Mouse (Mus musculus) embryonic fibroblast, embryonic 13.5 days (primary cell): ENCODE results near the gene Dcaf17. TPM values are rescaled to one million over a fixed set of nuclear protein-coding genes. Genes with fewer than 3 reads are reported as not detected.

Experiments used
- H3K27ac ChIP-seq: 2 replicates; pipeline ENCODE4 v1.5.1; 2012; ENCODE audit warnings: low read length, control low read depth, inconsistent platforms; ENCODE audit not compliant: insufficient read depth
- H3K4me1 ChIP-seq: 2 replicates; pipeline ENCODE4 v1.6.1; 2011; ENCODE audit warnings: low read length; ENCODE audit not compliant: control insufficient read depth, insufficient read depth
- H3K4me3 ChIP-seq: 2 replicates; pipeline ENCODE4 v1.5.1; 2011; ENCODE audit warnings: mild to moderate bottlenecking, control low read depth, low read length; ENCODE audit not compliant: insufficient read depth
- CTCF ChIP-seq: IDR thresholded peaks from 2 replicates; pipeline ENCODE4 v1.5.1; 2011; ENCODE audit warnings: mild to moderate bottlenecking, control low read depth, low read length, moderate library complexity, borderline replicate concordance; ENCODE audit not compliant: insufficient read depth
- POLR2A ChIP-seq: IDR thresholded peaks from 2 replicates; pipeline ENCODE4 v1.6.1; 2011; ENCODE audit warnings: low read depth, mild to moderate bottlenecking, control low read depth, low read length, moderate library complexity
- polyA plus RNA-seq: library from polyadenylated mRNA; stranded (reverse); fragments of >200 nt; gene quantifications from 2 replicates; pipeline ENCODE4 v1.2.4, GENCODE M21; 2011; ENCODE audit warnings: low read depth; ENCODE audit not compliant: missing spikeins, insufficient read length

The Dcaf17 gene
- polyA plus RNA-seq, 1 experiment = 18.4 TPM

GRCm38 (mm10) chr2:71090660-71091445 is 35.7 kb downstream of the Dcaf17 start:
- no peak for TF ChIP-seq POLR2A
- Histone ChIP-seq H3K27ac (no peak overlapping the region), H3K4me3 (no peak overlapping the region), H3K4me1 (no peaks in the 10 kb centered on the region; the same call in 1 of the 2 replicates)

DNA sequence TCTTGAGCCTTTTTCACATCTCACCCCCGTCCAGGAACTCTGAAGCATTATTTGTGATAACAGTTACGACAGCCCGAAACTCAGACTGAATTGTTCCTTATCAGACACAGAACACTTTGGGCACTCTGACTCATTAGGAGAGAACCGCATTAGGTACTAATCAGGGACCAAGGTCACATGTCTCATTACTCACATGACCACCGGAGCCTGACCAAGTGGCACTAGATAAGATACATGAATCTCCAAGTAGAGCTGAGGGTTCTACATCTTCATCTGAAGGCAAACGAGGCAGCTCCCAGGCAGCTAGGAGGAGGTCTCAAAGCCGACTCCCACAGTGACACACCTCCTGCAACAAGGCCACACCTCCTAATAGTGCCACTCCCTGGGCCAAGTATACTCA is 41.0 kb downstream of the Dcaf17 start:
- TF ChIP-seq POLR2A (no peak), CTCF (no peak)
- Histone ChIP-seq H3K4me1 (no peaks in the 10 kb centered on the region), H3K27ac (no peak overlapping the region), H3K4me3 (no peak overlapping the region)

DNA sequence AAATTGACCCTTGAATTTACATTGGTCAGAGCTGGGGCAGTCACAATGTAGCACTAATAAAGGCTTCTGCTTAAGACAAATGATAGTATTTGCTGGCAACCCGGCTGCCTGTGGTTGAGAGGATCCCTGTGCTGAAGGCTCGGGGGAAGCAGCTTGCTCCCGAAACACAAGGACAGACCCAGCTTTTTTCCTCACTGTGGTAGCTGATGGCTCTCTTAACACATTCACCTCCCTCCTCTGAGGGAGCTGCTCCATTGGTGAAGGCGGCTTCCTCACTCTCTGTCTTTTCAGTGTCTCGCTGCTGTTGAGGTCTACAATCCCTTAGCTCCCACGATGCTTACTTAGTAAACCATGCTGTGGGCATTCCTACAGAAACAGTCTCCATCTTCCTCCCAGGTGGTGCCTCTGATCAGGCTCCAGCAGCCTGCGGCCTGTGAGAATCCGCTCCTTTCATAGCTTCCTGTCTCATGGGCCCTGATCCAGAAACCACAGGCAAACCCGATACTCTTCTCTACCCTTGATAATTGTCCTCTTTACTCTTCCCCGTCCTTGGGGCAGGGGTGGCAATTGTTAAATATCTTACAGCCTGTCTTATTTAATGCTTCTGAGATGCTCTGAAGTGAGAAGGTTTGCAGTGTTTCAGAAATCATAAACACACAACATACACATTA is 47.6 kb downstream of the Dcaf17 start:
- no peaks in the 10 kb centered on the region for H3K4me1 ChIP-seq
- TF ChIP-seq POLR2A = no peak
- no peak for TF ChIP-seq CTCF
- no peak overlapping the region for H3K4me3 ChIP-seq
- no peak overlapping the region for H3K27ac ChIP-seq

DNA sequence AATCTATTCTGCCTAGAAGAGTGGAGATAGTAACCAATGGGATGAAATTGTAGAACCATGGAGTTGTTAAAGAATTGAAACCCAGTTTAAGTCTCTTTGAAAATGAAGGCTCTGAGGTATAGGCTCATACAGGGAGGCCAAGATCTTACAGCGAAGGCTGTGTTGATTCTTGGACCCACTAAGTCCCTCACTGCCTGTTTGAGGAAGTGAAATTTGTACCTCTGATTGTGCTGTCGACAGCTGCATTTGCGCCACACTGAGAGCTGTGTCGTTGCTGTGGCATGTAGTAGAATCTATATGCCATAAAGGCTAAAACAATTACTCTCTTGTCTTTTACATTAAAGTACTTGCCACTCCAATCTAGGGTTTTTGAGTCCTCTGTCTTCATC is 48.2 kb downstream of the Dcaf17 start:
- H3K4me1 ChIP-seq = no peaks in the 10 kb centered on the region
- no peak overlapping the region for H3K27ac ChIP-seq
- no peak overlapping the region for H3K4me3 ChIP-seq
- TF ChIP-seq POLR2A = no peak

DNA sequence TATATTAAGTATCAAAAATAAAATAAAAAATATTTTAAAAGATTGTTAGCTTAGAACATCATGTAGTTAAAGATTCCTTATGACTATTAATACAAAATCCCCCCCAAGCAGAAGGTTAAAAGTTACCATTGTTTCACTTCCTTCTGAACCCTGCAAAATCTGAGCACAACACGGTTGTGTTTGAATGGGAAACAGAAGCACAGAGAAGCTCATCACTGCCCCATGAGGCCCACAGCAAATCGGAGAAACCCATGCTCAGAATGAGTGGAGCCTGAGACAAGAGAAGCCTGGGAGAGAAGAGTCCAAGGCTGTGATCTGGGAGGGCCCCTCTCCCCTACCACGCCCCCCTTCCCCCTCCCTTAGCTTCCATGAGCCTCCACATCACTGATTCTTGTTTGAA is 49.6 kb downstream of the Dcaf17 start:
- H3K4me1 ChIP-seq = no peaks in the 10 kb centered on the region
- no peak overlapping the region for H3K4me3 ChIP-seq
- H3K27ac ChIP-seq = no peak overlapping the region
- TF ChIP-seq CTCF (no peak), POLR2A (no peak)

DNA sequence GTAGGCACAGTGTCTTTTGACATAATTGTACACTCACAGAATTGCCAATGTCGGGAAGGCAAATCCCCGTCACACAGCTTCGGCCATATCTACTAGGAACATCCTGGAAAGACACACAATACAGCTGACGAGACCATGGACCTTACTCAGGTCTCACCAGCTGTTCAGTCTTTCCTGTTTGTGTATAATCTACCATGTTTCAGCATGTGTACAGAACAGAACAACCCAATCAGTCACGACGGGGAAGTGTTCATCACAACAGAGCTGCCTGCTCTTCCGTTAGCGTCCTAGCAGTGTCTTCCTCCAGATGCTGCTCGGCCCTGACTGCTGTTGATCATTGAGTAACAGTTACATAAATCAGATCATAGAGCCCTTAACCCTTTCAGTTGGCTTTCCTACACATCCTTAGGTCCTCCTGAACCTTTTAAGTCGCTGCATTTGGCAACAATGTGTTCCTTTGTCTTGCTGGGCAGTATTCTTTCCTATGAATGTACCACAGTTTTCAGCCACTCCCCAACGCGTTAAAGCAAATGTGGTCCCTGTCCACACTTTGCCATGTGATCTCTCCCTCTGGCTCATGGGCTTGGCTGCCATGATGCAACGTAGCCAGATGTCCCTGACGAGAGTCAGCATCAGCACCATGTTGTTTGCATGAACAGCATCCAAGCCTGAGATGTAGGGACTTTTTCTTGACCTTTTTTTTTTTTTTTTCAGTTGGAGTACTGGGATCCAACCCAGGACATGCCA is 50.5 kb downstream of the Dcaf17 start:
- TF ChIP-seq POLR2A = no peak
- no peak for TF ChIP-seq CTCF
- no peaks in the 10 kb centered on the region for H3K4me1 ChIP-seq
- H3K27ac ChIP-seq = no peak overlapping the region
- no peak overlapping the region for H3K4me3 ChIP-seq

DNA sequence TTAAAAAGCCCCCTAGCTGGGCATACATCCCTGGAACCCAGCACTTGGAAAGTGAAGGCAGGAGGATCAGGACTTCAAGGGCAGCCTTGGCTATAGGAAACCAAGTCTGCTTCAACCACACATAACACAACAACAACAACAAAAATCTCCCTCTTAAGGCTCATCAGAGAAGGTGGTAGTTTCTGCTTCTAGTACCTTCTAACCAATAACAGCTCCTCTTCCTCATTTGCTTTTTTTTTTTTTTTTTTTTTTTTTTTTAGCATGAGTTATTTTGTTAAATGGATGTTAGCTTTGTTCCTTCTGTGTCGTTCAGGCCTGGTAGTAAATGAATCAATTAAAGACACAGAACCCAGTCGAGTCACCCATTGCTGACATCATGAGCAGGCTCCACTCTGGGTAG is 52.1 kb downstream of the Dcaf17 start:
- TF ChIP-seq POLR2A (no peak), CTCF (no peak)
- H3K4me1 ChIP-seq = no peaks in the 10 kb centered on the region
- no peak overlapping the region for H3K4me3 ChIP-seq
- no peak overlapping the region for H3K27ac ChIP-seq

DNA sequence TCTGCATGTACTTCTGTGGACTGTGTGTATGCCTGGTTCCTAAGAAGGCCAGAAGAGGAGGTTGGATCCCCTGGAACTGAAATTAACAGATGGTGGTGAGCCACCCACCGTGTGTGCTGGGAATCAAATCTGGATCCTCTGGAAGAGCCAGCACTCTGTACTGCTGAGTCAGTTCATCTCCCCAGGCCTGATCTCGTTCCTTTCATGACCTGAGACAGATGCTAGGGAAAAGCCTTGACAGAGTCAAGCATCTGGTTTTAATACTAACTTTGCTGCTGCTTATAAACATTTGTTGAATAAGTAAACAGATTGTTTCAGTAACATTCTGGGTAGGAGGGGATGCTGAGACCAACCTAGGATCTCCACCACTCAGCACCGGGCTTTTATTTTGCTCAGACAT is 53.4 kb downstream of the Dcaf17 start:
- TF ChIP-seq POLR2A = no peak
- TF ChIP-seq CTCF = no peak
- H3K4me3 ChIP-seq = no peak overlapping the region

DNA sequence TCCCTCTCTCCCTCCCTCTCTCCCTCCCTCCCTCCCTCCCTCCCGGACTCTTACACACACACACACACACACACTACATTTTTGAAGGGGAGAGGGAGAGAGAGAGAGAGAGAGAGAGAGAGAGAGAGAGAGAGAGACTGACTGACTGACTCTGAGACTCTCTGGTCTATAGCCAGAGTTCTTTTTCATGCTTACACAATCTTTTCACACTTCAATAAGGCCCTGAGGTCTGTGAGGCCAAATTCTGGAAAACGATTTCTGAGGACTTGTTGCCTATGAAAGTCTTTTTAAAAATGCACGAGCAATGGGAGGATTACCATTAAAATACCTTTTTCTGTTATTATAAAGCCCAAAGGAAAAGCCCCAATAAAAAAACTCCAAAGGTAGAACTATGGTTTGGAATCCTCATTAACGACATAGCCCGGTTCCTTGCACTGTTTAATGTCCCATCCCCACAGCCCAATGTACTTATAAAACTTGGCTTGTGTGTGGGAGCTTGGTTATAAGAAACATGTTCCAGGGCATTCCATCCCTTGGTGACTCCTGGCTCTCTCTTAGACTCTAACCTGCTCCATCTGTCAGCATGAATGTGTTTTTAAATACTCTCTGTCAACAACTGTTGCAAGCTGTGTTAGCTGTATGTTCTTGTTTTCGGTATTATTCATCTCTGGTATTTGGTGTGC is 58.5 kb downstream of the Dcaf17 start:
- H3K27ac ChIP-seq = no peak overlapping the region
- TF ChIP-seq POLR2A (no peak), CTCF (no peak)

More for the DNA sequence above, 53.4 kb downstream of the Dcaf17 start:
- Histone ChIP-seq H3K4me1 (no peaks in the 10 kb centered on the region), H3K27ac (no peak overlapping the region)

More for the DNA sequence above, 58.5 kb downstream of the Dcaf17 start:
- no peak overlapping the region for H3K4me3 ChIP-seq
- H3K4me1 ChIP-seq = no peaks in the 10 kb centered on the region
